Mouse (Mus musculus): ENCODE measurements around the gene Rgs3.

The Rgs3 gene

DNA sequence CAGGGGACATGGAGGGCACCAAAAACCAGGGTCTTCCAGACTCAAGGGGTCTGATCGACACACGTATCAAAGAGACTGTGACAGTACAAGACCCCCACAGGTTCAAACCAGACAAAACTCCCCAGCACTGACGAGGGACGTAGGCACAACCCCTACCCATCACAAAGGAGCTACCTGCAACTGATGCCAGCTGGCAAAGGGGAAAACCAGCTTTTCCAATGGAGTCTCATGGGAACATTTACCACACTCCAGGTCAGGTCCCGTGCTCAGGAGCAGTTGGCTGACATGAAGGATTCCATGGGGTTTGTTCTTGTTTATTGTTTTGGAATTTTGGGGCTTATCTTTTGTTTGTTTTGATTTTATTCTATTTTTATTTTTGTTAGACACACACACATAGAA is 181.4 kb downstream of the Rgs3 start:
- DNase-seq (ENCODE audit: extremely low read depth, low read depth) = no peak

GRCm38 (mm10) chr4:62741601-62742000 is 182.0 kb downstream of the Rgs3 start:
- DNase-seq (ENCODE audit: extremely low read depth, low read depth) = no peak

GRCm38 (mm10) chr4:62742885-62743760 is 183.5 kb downstream of the Rgs3 start:
- no peak for DNase-seq (ENCODE audit: extremely low read depth, low read depth)

DNA sequence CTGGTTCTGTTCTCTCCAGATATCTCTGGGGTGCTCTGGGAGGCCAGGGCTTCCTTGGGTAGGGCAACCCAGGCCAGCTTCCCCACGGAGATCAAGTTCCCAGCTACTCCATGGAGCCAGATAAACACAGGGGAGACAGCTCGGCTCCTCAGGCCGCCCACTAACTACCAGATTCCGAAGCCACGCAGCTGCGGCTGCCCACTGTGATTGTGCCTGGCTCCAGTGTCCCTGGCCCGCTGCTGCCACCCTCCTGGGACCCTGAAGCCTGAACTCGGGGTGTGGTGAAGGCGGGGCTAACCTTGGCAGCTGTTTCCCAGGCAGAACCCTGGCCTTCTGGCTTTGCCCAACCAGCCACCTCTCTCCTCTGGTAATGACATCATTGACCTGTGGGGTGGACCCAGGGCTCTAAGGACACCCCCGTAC is 184.9 kb downstream of the Rgs3 start:
- no peak for DNase-seq (ENCODE audit: extremely low read depth, low read depth)

- DNase-seq (ENCODE audit: extremely low read depth, low read depth) = no peak
Measured at GRCm38 (mm10) chr4:62744985-62745638, 185.5 kb downstream of the Rgs3 start.
